Mouse (Mus musculus) megakaryocyte, embryonic 14.5 days (primary cell): ENCODE measurements around the gene Cables2.

Source experiments
- FLI1 ChIP-seq: IDR thresholded peaks from 2 replicates; pipeline ENCODE4 v1.6.1; 2012; ENCODE audit warnings: low read length, inconsistent platforms, mixed read lengths
- GATA1 ChIP-seq: IDR thresholded peaks from 3 replicates; pipeline ENCODE4 v1.6.1; 2012; ENCODE audit warnings: mixed read lengths, low read length, inconsistent platforms, borderline replicate concordance

DNA sequence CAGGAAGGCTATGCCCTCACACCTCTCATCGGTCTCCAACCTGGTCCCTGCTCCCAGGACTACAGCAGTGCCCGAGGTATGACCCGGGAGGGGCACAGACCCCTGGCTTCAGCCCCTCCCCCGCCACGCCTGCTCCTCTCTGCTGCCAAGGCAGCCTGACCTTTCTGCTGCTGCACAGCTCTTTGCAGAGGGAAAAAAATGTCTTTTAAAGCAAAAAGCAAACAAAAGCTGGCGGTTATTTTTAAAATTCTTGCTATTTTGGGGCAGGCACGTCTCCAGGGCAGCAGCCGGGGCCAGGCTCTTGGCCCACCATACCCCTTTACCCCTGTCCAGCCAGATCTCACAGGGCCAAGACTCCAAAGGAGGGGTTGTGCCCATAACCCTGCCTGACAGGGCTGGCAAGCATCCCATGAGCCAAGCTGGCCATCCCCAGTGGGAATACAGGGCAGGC lies 58.3 kb downstream of the Cables2 start:
- TF ChIP-seq FLI1 (no peak), GATA1 (no peak)
